Mouse (Mus musculus) liver, postnatal 0 days (tissue): ENCODE results near the gene Krt83. TPM values are rescaled to one million over a fixed set of nuclear protein-coding genes. Genes with fewer than 3 reads are reported as not detected.

ENCODE experiments used
- ATAC-seq: fragments of 200-750 bp; cut with Nextera tagmentation; 2 replicates; pipeline ENCODE4 v1.8.0; 2017; ENCODE audit warnings: mild to moderate bottlenecking, moderate library complexity
- DNase-seq: peaks from one replicate; pipeline ENCODE4 v3.0.0-alpha.2; 2016
- H3K27ac ChIP-seq: fragments of 300-500 bp; sonication (generic); 2 replicates; pipeline ENCODE4 v1.5.1; 2014; ENCODE audit warnings: antibody characterized with exemption, moderate library complexity, mild to moderate bottlenecking, low read depth
- H3K27me3 ChIP-seq: fragments of 300-500 bp; sonication (generic); 2 replicates; pipeline ENCODE4 v1.6.1; 2014; ENCODE audit warnings: low read length, control low read depth, mixed read lengths; ENCODE audit not compliant: insufficient read depth
- H3K36me3 ChIP-seq: fragments of 300-500 bp; sonication (generic); replicated peaks from 2 replicates; pipeline ENCODE4 v1.6.1; 2014; ENCODE audit warnings: mild to moderate bottlenecking, control low read depth, low read length, moderate library complexity, mixed read lengths; ENCODE audit not compliant: insufficient read depth
- H3K4me1 ChIP-seq: fragments of 300-500 bp; sonication (generic); 2 replicates; pipeline ENCODE4 v1.6.1; 2014; ENCODE audit warnings: antibody characterized with exemption, mild to moderate bottlenecking, control low read depth; ENCODE audit not compliant: insufficient read depth
- H3K4me2 ChIP-seq: fragments of 300-500 bp; sonication (generic); 2 replicates; pipeline ENCODE4 v1.6.1; 2014; ENCODE audit warnings: low read depth, mild to moderate bottlenecking, low read length, moderate library complexity, mixed read lengths
- H3K4me3 ChIP-seq: fragments of 300-500 bp; sonication (generic); 2 replicates; pipeline ENCODE4 v1.5.1; 2014; ENCODE audit warnings: low read depth, low read length
- H3K9ac ChIP-seq: fragments of 300-500 bp; sonication (generic); replicated peaks from 2 replicates; pipeline ENCODE4 v1.6.1; 2014; ENCODE audit warnings: mild to moderate bottlenecking, moderate library complexity
- H3K9me3 ChIP-seq: fragments of 300-500 bp; sonication (generic); 2 replicates; pipeline ENCODE4 v1.6.1; 2016; ENCODE audit warnings: mild to moderate bottlenecking, control low read depth, low read length, mixed read lengths
- CTCF ChIP-seq: sonication (generic); IDR thresholded peaks from 2 replicates; pipeline ENCODE4 v1.5.1; 2016; ENCODE audit warnings: antibody characterized with exemption, low read depth
- EP300 ChIP-seq: IDR thresholded peaks from 2 replicates; pipeline ENCODE4 v1.6.1; 2016; ENCODE audit warnings: antibody characterized with exemption, low read depth, mild to moderate bottlenecking
- WGBS: fragments of 180-500 bp; shearing (Covaris S2); extraction: QIAGEN DNeasy Blood & Tissue Kit; methylation state at CpG from one replicate; pipeline ENCODE4 v1.1.7; 2014; ENCODE audit not compliant: insufficient replicate concordance; 5-methylcytosine and 5-hydroxymethylcytosine counted together
- polyA plus RNA-seq: library from polyadenylated mRNA; unstranded; fragments of >200 nt; fragmentation: Nextera tagmentation; extraction: Ambion mirVana; gene quantifications from 2 replicates; pipeline ENCODE4 v1.2.1, GENCODE M21; 2015

Krt83 gene
- polyA plus RNA-seq, 1 experiment from 2014 or later: 0.58 TPM

DNA sequence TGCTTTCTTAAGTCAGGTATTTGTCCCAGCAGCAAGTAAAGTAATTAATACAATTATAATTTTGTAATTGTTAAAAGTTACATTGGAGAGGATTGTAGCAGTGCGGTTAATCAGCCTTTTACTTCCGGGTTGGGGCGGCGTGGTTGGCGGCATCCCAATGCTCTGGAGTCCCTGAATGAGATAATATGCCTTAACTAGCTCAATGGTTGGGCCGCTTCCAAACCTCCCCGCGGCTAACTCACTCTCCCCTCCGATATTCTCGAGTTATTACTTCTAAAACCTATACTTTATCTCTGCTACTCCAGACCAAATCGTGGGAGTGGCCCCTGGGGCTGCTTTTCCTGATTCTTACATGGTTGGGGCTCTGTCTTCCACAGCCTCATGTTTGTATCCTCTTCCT lies 44.7 kb downstream of the Krt83 start:
- H3K27me3 ChIP-seq: no peaks in the 10 kb centered on the region
- H3K9ac ChIP-seq: no peak overlapping the region
- no peaks in the 10 kb centered on the region for H3K36me3 ChIP-seq
- DNase-seq (no peak), ATAC-seq (no peak)
- no peaks in the 10 kb centered on the region for H3K9me3 ChIP-seq
- WGBS: 61% methylated on average over 11 of the region's 11 CpGs
- H3K4me2 ChIP-seq: no peak overlapping the region
- no peak overlapping the region for H3K27ac ChIP-seq
- H3K4me3 ChIP-seq: no peak overlapping the region
- no peaks in the 10 kb centered on the region for H3K4me1 ChIP-seq
- TF ChIP-seq CTCF (no peak), EP300 (no peak)

DNA sequence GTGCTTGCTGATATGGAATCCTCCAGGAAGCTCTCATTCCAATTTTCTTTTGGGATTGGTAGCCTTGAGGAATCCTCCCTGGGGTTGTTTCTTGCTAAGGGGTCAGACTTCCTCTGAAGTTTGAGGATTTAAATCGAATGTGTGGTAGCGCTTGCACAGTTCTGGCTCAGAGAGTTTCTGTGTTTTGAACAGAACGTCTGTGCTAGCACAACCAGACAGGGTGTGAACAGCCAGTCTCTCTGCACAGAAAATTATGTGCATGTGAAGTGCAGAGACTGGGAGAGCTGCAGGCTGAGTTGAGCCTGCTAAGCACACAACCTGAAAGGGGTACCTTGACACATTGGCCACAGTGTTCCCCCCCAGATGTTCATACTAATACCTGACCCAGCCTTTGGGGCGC lies 50.5 kb downstream of the Krt83 start:
- H3K4me1 ChIP-seq: no peaks in the 10 kb centered on the region
- H3K9ac ChIP-seq: no peak overlapping the region
- no peaks in the 10 kb centered on the region for H3K36me3 ChIP-seq
- no peak overlapping the region for H3K4me2 ChIP-seq
- H3K9me3 ChIP-seq: no peaks in the 10 kb centered on the region
- peaks cover 21% of the 10 kb centered on the region for H3K27me3 ChIP-seq
- no peak for TF ChIP-seq CTCF
- no peak for TF ChIP-seq EP300
- no peak for DNase-seq
- no peak for ATAC-seq
- 67% methylated on average over 4 of the region's 4 CpGs for WGBS
- no peak overlapping the region for H3K27ac ChIP-seq
- no peak overlapping the region for H3K4me3 ChIP-seq

DNA sequence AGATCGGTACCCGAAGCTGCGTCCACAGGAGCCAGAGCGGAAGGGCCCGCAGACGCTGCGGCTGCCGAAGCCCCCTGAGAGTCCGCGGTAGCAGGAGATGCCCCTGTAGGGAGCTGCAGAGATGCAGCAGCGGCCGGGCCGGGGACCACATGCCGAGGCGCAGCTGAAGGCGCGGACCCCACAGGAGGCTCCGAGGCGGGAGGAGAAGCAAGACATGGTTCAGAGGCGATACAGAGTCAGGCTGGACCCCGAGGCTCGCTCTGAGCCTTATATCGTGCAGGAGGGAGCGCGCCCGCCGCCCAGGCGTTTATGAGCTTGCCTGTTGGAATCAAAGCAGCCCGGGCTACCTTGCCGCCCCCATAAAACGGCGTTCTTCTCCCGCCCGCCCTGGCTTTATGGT lies 52.8 kb downstream of the Krt83 start, which contains the start of gene Krt87:
Krt87 (minus strand) TSS at position 250 of the 400 bp plus-strand sequence.
- ATAC-seq: no peak
- Histone ChIP-seq H3K27ac (no peak within 1 kb of the TSS), H3K9me3 (no peaks in the 10 kb centered on the region), H3K27me3 (peaks cover 21% of the 10 kb centered on the region), H3K4me1 (no peaks in the 10 kb centered on the region), H3K36me3 (no peaks in the 10 kb centered on the region), H3K9ac (no peak within 1 kb of the TSS), H3K4me2 (no peak within 1 kb of the TSS), H3K4me3 (no peak within 1 kb of the TSS)
- TF ChIP-seq CTCF (no peak), EP300 (no peak)
- no peak for DNase-seq
- WGBS: 2% methylated on average over 33 of the region's 34 CpGs

DNA sequence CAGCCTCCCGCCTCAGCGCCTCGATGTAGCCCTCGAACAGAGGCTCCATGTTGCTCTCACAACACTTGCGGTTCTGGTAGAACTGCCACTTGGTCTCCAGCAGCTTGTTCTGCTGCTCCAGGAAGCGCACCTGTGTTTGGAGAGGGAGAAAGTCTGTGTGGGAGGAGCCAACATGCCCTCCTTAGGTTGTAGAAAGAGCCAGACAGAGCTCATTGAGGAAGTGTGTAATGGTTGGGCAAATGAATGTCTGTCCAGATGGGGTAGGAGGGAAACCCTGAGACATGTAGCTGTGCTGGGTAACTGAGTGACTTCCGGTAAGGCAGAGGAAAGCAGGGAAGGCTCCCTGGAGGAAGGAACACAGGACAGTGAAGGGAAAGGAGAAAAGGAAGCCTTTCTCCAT lies 54.7 kb downstream of the Krt83 start:
- ATAC-seq: no peak
- H3K4me3 ChIP-seq: no peak overlapping the region
- no peak overlapping the region for H3K27ac ChIP-seq
- WGBS: 70% methylated on average over 7 of the region's 7 CpGs
- H3K4me2 ChIP-seq: no peak overlapping the region
- no peak for DNase-seq
- no peaks in the 10 kb centered on the region for H3K36me3 ChIP-seq
- TF ChIP-seq EP300 (no peak), CTCF (no peak)
- no peaks in the 10 kb centered on the region for H3K4me1 ChIP-seq
- no peaks in the 10 kb centered on the region for H3K9me3 ChIP-seq
- peaks cover 25% of the 10 kb centered on the region for H3K27me3 ChIP-seq
- H3K9ac ChIP-seq: no peak overlapping the region

Other genes starting within 250 kb of the Krt83 start
- 0.96 and 1.1 TPM in 2 replicates for gene Nr4a1, start 237.2 kb downstream of the Krt83 start, polyA plus RNA-seq
- gene Atg101, start 207.2 kb downstream of the Krt83 start, polyA plus RNA-seq: 33.8 and 34.4 TPM in 2 replicates
- 0.36 and 0.45 TPM in 2 replicates for gene 6030408B16Rik, start 198.3 kb downstream of the Krt83 start, polyA plus RNA-seq
- gene Krt80, start 121.3 kb downstream of the Krt83 start, polyA plus RNA-seq: 0.31 and 0.38 TPM in 2 replicates
- gene Krt7, start 80.5 kb downstream of the Krt83 start, polyA plus RNA-seq: 2.3 and 2.4 TPM in 2 replicates
- not detected in 2 replicates for gene Krt87, start 52.7 kb downstream of the Krt83 start, polyA plus RNA-seq
- gene Krt88, start 43.8 kb downstream of the Krt83 start, polyA plus RNA-seq: not detected in 2 replicates
- not detected in 2 replicates for gene Krt81, start 27.8 kb downstream of the Krt83 start, polyA plus RNA-seq
- not detected in 2 replicates for gene Krt86, start 18.0 kb downstream of the Krt83 start, polyA plus RNA-seq
- not detected in 2 replicates for gene Gm49425, start 25.7 kb upstream of the Krt83 start, polyA plus RNA-seq
- gene Krt84, start 41.3 kb upstream of the Krt83 start, polyA plus RNA-seq: not detected in 2 replicates
- not detected in 2 replicates for gene Krt82, start 59.2 kb upstream of the Krt83 start, polyA plus RNA-seq
- gene Krt90, start 71.4 kb upstream of the Krt83 start, polyA plus RNA-seq: not detected in 2 replicates
- not detected in 2 replicates for gene Krt75, start 82.4 kb upstream of the Krt83 start, polyA plus RNA-seq
- not detected in 2 replicates for gene Gm5414, start 136.7 kb upstream of the Krt83 start, polyA plus RNA-seq
- gene Gm5478, start 155.9 kb upstream of the Krt83 start, polyA plus RNA-seq: not detected in 2 replicates
- gene Krt6b, start 188.8 kb upstream of the Krt83 start, polyA plus RNA-seq: not detected in 2 replicates
- gene Krt6a, start 202.8 kb upstream of the Krt83 start, polyA plus RNA-seq: not detected in 2 replicates
- gene Krt5, start 221.4 kb upstream of the Krt83 start, polyA plus RNA-seq: not detected in 2 replicates